Mouse (Mus musculus) spleen, postnatal 10 days (tissue): ENCODE results near the gene Pld3.

Experiments
- DNase-seq, 2 experiments: peaks; one replicate each; pipeline ENCODE4 v3.0.0; 2021 to 2022; ENCODE audit warnings: low spot score in 2 of 2

Gene Pld3

GRCm38 (mm10) chr7:27552931-27553513 lies at the start of gene Pld3, which contains the start of gene 2310022A10Rik:
Gene Pld3 (minus strand): TSS chr7:27553218.
Gene 2310022A10Rik (plus strand): TSS chr7:27553233.
- peak; percentile 87 to 94 for DNase-seq

GRCm38 (mm10) chr7:27602161-27602560 lies 49.1 kb upstream of the Pld3 start:
- no peak for DNase-seq

GRCm38 (mm10) chr7:27601628-27602027 lies 48.6 kb upstream of the Pld3 start:
- no peak for DNase-seq

- DNase-seq: no peak
Observed at GRCm38 (mm10) chr7:27598053-27598452, 45.0 kb upstream of the Pld3 start.

- peak in 1 of 2 experiments; percentile 19 for DNase-seq
Observed at GRCm38 (mm10) chr7:27596586-27597503, 43.8 kb upstream of the Pld3 start.

GRCm38 (mm10) chr7:27592934-27593645 lies 40.1 kb upstream of the Pld3 start:
- peak in 1 of 2 experiments; percentile 22 for DNase-seq

- peak in 1 of 2 experiments; percentile 30 for DNase-seq
Observed at GRCm38 (mm10) chr7:27592217-27592929, 39.4 kb upstream of the Pld3 start.

GRCm38 (mm10) chr7:27591266-27592216 lies 38.5 kb upstream of the Pld3 start, which contains the start of gene Akt2:
Gene Akt2 (plus strand): TSS chr7:27591552.
- DNase-seq: peak; percentile 86 to 89

GRCm38 (mm10) chr7:27590566-27591213 lies 37.7 kb upstream of the Pld3 start:
- DNase-seq: peak in 1 of 2 experiments; percentile 37

GRCm38 (mm10) chr7:27590088-27590487 lies 37.1 kb upstream of the Pld3 start:
- DNase-seq: no peak

- DNase-seq: no peak
Observed at GRCm38 (mm10) chr7:27587741-27588140, 34.7 kb upstream of the Pld3 start.

- DNase-seq: no peak
Observed at GRCm38 (mm10) chr7:27586861-27587260, 33.8 kb upstream of the Pld3 start.

GRCm38 (mm10) chr7:27580380-27581174 lies 27.6 kb upstream of the Pld3 start:
- DNase-seq: no peak

- no peak for DNase-seq
Observed at GRCm38 (mm10) chr7:27578465-27578864, 25.4 kb upstream of the Pld3 start.

GRCm38 (mm10) chr7:27577589-27577988 lies 24.6 kb upstream of the Pld3 start:
- DNase-seq: no peak

- peak in 1 of 2 experiments; percentile 75 for DNase-seq
Observed at GRCm38 (mm10) chr7:27576914-27577313, 23.9 kb upstream of the Pld3 start.

GRCm38 (mm10) chr7:27574124-27574880 lies 21.3 kb upstream of the Pld3 start:
- DNase-seq: no peak

GRCm38 (mm10) chr7:27572133-27572532 lies 19.1 kb upstream of the Pld3 start:
- DNase-seq: no peak
